Mouse (Mus musculus) small intestine, adult 2 months (tissue): ENCODE results near the gene Dzank1.

Experiments used
- CTCF ChIP-seq: fragments of 200-500 bp; IDR thresholded peaks from 2 replicates; pipeline ENCODE4 v1.5.1; 2012; ENCODE audit warnings: low read depth, mild to moderate bottlenecking, control low read depth, inconsistent platforms, low read length, moderate library complexity, mixed read lengths; ENCODE audit not compliant: insufficient replicate concordance, insufficient read length; ENCODE audit errors: extremely low read depth
- POLR2A ChIP-seq: fragments of 200-500 bp; IDR thresholded peaks from 2 replicates; pipeline ENCODE4 v1.6.1; 2012; ENCODE audit warnings: low read depth, mild to moderate bottlenecking, control low read depth, inconsistent platforms, low read length, moderate library complexity

- TF ChIP-seq CTCF (no peak), POLR2A (no peak)
These were observed 63.0 kb downstream of the Dzank1 start for GRCm38 (mm10) chr2:144464182-144464581.
